Mouse (Mus musculus) c-Kit-negative CD71-positive TER-119-positive erythroid progenitor cells, embryonic 14.5 days (primary cell): ENCODE measurements around the gene Dnajb5.
A peak's percentile ranks its signal among the peaks of the same experiment; 100 is the strongest.

Experiments used
- DNase-seq: peaks from one replicate; pipeline ENCODE4 v3.0.0-alpha.2; 2013; ENCODE audit warnings: low read depth, low spot score

Dnajb5 gene

GRCm38 (mm10) chr4:42944185-42944584 lies 5.4 kb upstream of the Dnajb5 start:
- no peak for DNase-seq

GRCm38 (mm10) chr4:42945043-42945442 lies 4.6 kb upstream of the Dnajb5 start:
- no peak for DNase-seq

GRCm38 (mm10) chr4:42945445-42945844 lies 4.2 kb upstream of the Dnajb5 start:
- DNase-seq, result no peak

GRCm38 (mm10) chr4:42945952-42946351 lies 3.7 kb upstream of the Dnajb5 start:
- DNase-seq, result peak; percentile 20

- no peak for DNase-seq
Measured at GRCm38 (mm10) chr4:42946733-42947290, 2.8 kb upstream of the Dnajb5 start.

GRCm38 (mm10) chr4:42948527-42948926 lies 1.1 kb upstream of the Dnajb5 start:
- DNase-seq, result no peak

GRCm38 (mm10) chr4:42949051-42949675 lies 451 bp upstream of the Dnajb5 start:
- DNase-seq, result no peak

- DNase-seq, result no peak
Measured at GRCm38 (mm10) chr4:42950065-42950558, 498 bp downstream of the Dnajb5 start.

- no peak for DNase-seq
Measured at GRCm38 (mm10) chr4:42951206-42952195, 1.9 kb downstream of the Dnajb5 start.

- no peak for DNase-seq
Measured at GRCm38 (mm10) chr4:42952563-42952962, 2.9 kb downstream of the Dnajb5 start.

GRCm38 (mm10) chr4:42953435-42954094 lies 4.0 kb downstream of the Dnajb5 start:
- no peak for DNase-seq

GRCm38 (mm10) chr4:42954297-42954696 lies 4.7 kb downstream of the Dnajb5 start:
- no peak for DNase-seq

- DNase-seq, result no peak
Measured at GRCm38 (mm10) chr4:42955200-42955599, 5.6 kb downstream of the Dnajb5 start.

GRCm38 (mm10) chr4:42956581-42956980 lies 7.0 kb downstream of the Dnajb5 start:
- no peak for DNase-seq

- DNase-seq, result no peak
Measured at GRCm38 (mm10) chr4:42957306-42957705, 7.7 kb downstream of the Dnajb5 start.

GRCm38 (mm10) chr4:42957979-42958378 lies 8.4 kb downstream of the Dnajb5 start:
- no peak for DNase-seq

- no peak for DNase-seq
Measured at GRCm38 (mm10) chr4:42958942-42959341, 9.3 kb downstream of the Dnajb5 start.

- DNase-seq, result no peak
Measured at GRCm38 (mm10) chr4:42959382-42959781, 9.8 kb downstream of the Dnajb5 start.

- DNase-seq, result no peak
Measured at GRCm38 (mm10) chr4:42961592-42961991, 12.0 kb downstream of the Dnajb5 start.

GRCm38 (mm10) chr4:42963480-42963879 lies 13.9 kb downstream of the Dnajb5 start:
- DNase-seq, result no peak

- peak; percentile 53 for DNase-seq
Measured at GRCm38 (mm10) chr4:42965039-42965719, 15.6 kb downstream of the Dnajb5 start.
